Mouse (Mus musculus) activated CD4-positive, CD25-positive, alpha-beta regulatory T cell, adult 9 weeks (primary cell): ENCODE results near the gene Pla2g12b. TPM values are rescaled to one million over a fixed set of nuclear protein-coding genes. Genes with fewer than 3 reads are reported as not detected.

ENCODE experiments used
- polyA plus RNA-seq: library from polyadenylated mRNA; unstranded; fragments of 100-300 nt; shearing (Covaris generic); gene quantifications from one replicate; pipeline ENCODE4 v1.2.1, GENCODE M21; 2017

Pla2g12b gene
- not detected for polyA plus RNA-seq

DNA sequence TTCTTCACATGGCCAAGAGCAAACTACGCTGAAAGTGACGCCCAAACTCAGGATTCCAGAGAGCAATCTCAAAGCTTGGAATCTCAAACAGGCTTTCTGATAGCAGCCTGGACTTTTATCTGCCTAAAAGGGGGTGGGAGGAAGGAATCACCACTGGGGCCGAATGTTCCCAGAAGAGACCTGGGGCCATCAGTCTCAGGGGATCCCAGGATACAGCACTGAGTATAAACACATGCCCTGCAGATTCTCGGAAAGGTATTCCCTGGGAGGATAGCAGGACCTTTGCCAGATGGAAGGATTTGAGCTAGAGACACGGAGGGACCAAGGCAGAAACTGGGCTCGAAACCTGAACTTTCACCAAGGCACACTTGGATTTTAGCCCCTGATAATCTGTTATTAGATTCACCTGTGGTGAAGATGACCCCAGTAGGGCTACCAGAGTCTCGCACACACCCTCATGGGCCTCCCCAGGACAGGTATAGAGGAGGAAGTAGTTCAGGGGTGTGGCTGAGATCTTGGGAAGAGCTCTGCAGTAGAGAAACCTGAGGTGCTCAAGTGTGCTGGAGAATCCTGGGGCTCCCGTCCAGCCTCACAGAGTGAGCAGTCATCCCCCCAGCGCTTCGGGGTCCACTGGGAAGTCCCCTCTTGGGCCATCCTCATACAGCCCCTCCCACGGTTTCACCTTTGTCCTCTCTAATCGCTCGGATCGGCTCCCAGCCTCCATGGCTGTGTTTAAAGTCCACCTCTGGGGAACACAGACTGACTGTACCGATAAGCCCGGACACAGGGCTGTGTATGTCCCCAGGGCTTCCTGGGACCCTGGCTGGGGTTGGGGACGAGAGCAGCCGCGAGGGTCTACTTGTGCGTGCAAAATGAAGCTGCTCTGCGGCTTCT is at the start of gene Pla2g12b:
Pla2g12b (plus strand) TSS at position 762 of the 894 bp plus-strand sequence.

GRCm38 (mm10) chr10:59395461-59395860 is 8.0 kb upstream of the Pla2g12b start, which contains the start of gene Gm10273:
Gene Gm10273 (plus strand): TSS chr10:59395632.

DNA sequence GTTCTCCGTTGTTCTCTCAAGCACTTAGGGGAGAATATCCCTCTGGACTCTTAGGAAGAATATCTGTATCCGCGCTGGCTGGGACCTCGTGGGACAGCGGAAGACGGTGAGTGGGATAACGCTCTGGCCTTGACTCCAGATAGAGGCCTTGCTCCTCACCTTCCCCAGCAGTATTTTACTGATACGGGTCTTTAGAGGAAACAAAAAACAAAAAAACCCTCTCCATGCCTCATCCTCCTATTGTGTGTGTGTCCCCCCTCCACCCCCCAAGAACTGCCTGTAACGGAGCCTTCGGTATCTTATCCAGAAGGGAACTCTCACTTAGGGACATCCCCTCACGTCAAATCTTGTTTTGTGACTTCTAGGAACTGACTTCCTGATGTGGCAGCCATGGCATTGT is 38.3 kb downstream of the Pla2g12b start, which contains the start of gene Oit3:
Oit3 (minus strand) TSS at position 44 of the 400 bp plus-strand sequence.

Other genes with a start within 250 kb of the Pla2g12b start
- 0.35 TPM for gene Sept10, start 181.8 kb upstream of the Pla2g12b start, polyA plus RNA-seq
- gene Sowahc, start 181.7 kb upstream of the Pla2g12b start, polyA plus RNA-seq = 0.48 TPM
- 94.2 TPM for gene P4ha1, start 80.4 kb upstream of the Pla2g12b start, polyA plus RNA-seq
- 95.5 TPM for gene Gm10273, start 8.0 kb upstream of the Pla2g12b start, polyA plus RNA-seq
- 0.23 TPM for gene Oit3, start 38.1 kb downstream of the Pla2g12b start, polyA plus RNA-seq
- not detected for gene Gm10322, start 212.4 kb downstream of the Pla2g12b start, polyA plus RNA-seq
- gene Mcu, start 213.0 kb downstream of the Pla2g12b start, polyA plus RNA-seq = 7.4 TPM